Mouse (Mus musculus): ENCODE data around the gene Rhbdd1.

Rhbdd1 gene

GRCm38 (mm10) chr1:82432919-82433648 is 116.8 kb downstream of the Rhbdd1 start:
- DNase-seq (ENCODE audit: low spot score in 2 of 2) = no peak

DNA sequence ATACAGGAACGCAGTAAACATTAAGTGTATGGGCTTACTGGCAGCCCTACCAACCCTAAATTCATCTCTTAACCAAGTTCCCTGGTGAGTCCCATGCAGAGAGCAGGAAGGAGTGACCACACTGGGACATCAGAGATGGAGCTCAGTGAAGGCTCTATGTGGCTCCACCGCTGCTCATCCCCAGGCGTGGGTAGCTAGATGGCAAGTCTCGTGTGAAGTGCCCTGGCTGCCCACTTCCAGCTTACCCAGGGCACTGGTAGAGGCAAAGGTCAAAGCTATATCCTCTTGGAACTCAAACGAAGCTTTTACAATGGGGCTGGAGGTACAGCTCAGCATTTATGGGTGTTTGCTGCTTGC is 117.4 kb downstream of the Rhbdd1 start:
- no peak for DNase-seq (ENCODE audit: low spot score in 2 of 2)

- no peak for DNase-seq (ENCODE audit: low spot score in 2 of 2)
Measured at GRCm38 (mm10) chr1:82437273-82437672, 121.0 kb downstream of the Rhbdd1 start.

GRCm38 (mm10) chr1:82440123-82440522 is 123.9 kb downstream of the Rhbdd1 start:
- DNase-seq (ENCODE audit: low spot score in 2 of 2) = no peak

GRCm38 (mm10) chr1:82443517-82443916 is 127.3 kb downstream of the Rhbdd1 start:
- no peak for DNase-seq (ENCODE audit: low spot score in 2 of 2)

DNA sequence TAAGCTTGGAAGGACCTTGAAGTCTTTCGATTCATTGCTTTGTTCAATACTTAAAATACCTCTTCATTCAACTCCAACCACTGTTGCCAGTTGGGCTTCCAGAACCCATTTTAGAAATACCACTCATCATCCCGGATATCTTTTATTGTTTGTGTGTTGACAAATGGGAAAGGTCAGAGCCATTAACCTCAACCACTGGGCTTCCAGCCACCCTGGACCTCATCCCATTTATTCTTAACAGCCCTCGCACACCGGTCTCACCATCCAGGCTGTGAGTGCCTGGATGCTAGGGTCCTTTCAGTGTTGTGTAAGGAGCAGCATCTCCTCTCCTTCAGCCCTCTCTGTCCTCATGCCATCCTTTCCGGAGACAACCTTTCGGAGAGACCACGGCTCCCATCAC is 129.8 kb downstream of the Rhbdd1 start:
- DNase-seq (ENCODE audit: low spot score in 2 of 2) = no peak

DNA sequence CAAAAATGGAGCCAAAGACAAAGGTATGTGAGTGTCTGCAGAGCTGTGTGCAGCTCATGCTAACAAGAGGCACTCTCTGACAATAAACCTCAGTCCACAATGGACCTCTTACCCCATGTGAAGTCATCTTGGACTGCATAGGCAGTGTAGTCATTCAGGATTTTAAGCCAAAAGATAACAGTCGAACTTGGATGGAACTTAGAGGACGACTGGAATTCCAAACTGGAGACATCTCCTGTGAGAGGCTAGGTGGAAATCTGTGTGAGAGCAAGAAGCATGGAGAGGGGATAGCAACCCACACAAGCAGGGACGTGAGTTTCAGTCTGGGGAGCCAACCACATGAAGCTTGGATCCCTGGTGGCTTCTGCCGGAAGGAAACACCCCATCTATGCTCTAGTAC is 133.6 kb downstream of the Rhbdd1 start:
- DNase-seq (ENCODE audit: low spot score in 2 of 2) = no peak

- DNase-seq (ENCODE audit: low spot score in 2 of 2) = no peak
Measured at GRCm38 (mm10) chr1:82451927-82452651, 135.8 kb downstream of the Rhbdd1 start.

DNA sequence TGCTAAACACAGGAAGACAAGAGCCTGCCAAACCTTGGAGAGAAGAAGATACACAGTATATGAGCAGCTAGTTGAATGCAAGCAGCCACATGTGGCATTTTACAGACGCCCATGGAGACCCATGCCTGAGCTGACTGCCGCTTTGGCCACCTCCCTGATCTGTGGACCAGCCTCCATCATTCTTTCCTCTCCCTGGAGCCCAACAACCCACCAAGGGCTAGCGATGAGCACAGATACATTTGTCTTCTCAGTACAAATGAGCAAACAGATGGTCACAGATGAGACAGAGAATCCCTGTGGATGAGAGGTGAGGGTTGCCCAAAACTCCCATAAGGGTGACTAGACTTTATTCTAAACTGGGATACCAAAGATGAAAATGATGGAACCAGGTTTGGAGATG is 137.8 kb downstream of the Rhbdd1 start:
- no peak for DNase-seq (ENCODE audit: low spot score in 2 of 2)

GRCm38 (mm10) chr1:82459350-82459749 is 143.1 kb downstream of the Rhbdd1 start:
- DNase-seq (ENCODE audit: low spot score in 2 of 2) = no peak

GRCm38 (mm10) chr1:82459926-82460325 is 143.7 kb downstream of the Rhbdd1 start:
- no peak for DNase-seq (ENCODE audit: low spot score in 2 of 2)

DNA sequence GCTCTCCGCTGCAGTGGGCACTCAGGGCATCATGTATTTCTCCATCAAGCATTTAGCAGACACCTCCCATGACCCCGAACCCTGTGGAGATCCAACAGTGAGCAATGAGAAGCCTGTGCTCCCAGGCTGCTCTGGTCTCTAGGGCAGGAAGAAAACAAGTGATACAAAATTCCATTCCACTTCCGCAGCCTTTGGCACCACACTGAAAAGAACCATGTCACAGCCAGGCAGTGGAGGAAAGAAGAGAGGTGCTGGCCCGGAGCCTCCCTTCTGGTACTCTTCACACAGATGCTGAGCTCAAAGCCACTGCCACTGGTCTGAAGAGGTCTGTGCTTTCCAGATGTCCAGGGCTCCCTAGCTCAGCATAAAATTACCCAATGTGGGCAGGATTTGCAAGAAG is 144.8 kb downstream of the Rhbdd1 start:
- no peak for DNase-seq (ENCODE audit: low spot score in 2 of 2)

DNA sequence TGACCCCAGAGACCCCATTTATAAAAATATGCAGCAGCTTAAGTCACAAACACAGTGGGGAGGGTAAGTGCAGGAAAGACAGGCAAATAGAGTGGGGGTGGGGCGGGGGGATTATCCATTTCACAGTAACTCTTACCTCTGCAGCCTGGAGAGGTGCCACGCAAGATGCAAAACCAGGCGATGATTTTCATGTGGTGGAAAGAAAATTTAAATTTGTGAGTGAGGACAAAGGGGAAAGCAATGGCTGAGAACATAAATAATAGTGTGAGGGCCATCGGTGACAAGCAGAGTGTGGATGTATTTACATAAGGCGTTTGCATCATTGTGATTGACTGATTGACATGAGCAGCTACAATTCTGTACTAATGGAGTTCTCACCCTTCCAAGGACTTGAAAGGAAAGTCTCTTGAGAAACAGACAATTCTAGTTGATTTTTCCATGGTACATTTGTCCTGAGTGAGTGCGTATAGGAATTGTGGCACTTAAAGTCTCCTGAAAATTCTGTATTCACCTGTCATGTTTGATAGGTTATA is 149.1 kb downstream of the Rhbdd1 start:
- no peak for DNase-seq (ENCODE audit: low spot score in 2 of 2)

GRCm38 (mm10) chr1:82468872-82469271 is 152.6 kb downstream of the Rhbdd1 start:
- no peak for DNase-seq (ENCODE audit: low spot score in 2 of 2)

- no peak for DNase-seq (ENCODE audit: low spot score in 2 of 2)
Measured at GRCm38 (mm10) chr1:82470516-82471225, 154.4 kb downstream of the Rhbdd1 start.

DNA sequence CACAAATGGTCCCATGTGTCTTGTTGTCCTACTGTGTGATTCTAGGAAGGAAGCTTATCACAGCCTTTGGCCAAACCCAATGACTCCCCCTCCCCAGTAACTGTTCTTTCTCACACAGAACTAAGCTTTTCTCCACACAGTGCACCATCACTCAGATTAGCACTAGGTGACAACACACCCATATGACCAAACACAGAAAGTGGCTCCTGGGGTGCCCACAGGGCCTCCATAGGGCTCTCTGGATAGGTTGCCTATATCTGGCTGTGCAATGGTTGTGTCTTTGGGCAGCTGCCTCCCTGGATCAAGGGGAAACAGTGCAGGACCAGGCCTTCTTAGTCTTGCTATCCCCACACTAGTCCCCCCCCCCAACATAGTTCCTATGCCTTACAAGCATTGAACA is 157.2 kb downstream of the Rhbdd1 start:
- DNase-seq (ENCODE audit: low spot score in 2 of 2) = no peak

DNA sequence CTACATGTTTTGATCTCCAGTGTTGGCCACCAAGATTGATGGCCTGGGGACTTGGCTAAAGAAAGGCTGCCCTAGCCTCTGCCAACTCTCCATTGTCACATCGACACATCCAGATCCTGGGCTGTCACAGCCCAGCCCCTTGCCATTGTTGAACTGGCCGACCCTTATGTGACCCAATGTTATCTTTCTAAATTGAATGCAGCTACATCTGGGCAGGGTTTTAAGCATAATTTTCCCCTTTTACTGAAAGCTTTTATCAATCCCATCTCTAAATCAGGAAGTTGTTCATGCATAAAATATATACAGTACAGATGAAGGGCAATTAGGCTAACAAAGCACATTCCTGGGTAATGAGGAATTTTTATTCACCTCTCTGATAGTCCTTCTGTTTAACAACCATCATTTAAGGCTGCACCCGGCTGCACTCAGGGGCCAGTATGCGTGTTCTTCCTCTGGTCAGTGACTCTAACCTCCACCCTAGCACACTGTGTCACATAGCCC is 158.3 kb downstream of the Rhbdd1 start:
- DNase-seq (ENCODE audit: low spot score in 2 of 2) = no peak

- DNase-seq (ENCODE audit: low spot score in 2 of 2) = no peak
Measured at GRCm38 (mm10) chr1:82475254-82475653, 159.0 kb downstream of the Rhbdd1 start.

DNA sequence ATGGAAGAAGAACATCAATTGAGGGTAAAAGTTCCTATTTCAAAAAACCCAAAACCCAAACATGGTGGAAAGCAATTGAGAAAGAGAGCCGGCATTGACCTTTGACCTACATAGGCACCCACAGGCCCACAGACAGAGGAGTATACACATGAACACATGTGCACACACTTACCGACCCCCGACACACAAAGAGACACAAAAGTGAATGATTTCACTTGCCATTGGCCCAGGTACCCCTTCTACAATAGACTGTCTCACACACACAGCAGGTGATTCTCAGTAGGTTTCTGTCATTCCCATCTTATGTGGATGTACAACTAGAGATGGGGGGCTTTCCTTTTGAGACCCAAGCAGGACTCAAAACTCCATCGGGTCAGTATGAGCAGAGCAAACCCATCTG is 159.6 kb downstream of the Rhbdd1 start:
- DNase-seq (ENCODE audit: low spot score in 2 of 2) = no peak

GRCm38 (mm10) chr1:82476256-82476655 is 160.0 kb downstream of the Rhbdd1 start:
- DNase-seq (ENCODE audit: low spot score in 2 of 2) = no peak

DNA sequence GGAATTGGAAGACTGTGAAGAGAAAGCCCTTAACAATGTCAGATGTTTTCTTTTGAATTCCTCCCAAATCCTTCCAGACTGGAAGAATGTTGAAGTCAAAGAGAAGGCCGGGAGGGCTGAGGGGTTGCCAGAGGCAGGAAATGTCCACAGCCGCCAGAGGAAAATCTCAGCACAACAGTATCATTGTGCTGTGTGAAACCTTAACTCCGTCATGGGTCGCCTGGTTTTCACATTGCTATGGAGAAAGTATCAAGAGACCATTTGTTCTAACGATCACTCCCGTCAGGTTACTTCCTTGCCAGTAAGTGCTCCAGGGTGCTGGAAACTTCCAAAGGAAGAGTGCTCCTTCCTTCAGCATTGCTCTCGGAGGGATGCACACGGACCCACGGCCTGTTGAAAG is 160.5 kb downstream of the Rhbdd1 start:
- DNase-seq (ENCODE audit: low spot score in 2 of 2) = no peak

DNA sequence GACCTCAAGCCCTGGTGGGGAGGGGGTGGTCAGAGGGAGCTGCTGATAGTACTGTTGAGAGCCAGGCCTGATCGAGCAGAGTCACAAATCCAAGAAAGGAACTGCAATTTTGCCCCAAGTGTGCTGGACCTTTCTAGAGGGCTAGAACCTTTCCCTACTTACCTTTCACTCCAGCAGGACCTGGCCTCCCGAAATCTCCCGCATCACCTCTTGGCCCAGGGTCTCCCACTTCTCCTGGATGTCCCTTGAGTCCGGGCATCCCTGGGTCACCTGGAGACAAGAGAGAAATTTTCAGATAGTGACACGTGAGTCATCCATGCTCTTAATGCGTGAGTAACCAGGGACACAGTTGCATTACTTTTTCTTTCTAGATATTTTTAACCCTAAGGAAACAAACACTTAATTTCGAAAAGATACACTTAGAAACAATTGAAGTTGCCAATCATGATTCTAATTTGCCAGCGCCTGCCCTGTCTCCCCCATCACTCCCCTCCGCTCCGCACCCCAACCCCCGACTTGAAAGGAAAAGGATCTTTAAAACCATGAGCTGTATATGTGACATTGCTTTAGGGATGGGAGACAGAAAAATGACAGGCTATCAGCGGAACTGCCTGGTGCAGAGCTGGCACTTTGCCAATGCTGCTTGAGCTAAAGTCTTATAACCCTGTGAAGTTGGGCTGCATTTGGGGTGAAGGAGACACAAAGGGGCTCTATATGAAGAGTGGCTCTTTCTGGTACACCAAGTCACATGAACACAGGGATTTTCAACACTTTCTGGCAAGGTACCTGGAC is 163.6 kb downstream of the Rhbdd1 start:
- no peak for DNase-seq (ENCODE audit: low spot score in 2 of 2)
